Mouse (Mus musculus) lung, postnatal 0 days (tissue): ENCODE results near the gene Aldh8a1.

ENCODE experiments used
- CTCF ChIP-seq: IDR thresholded peaks from 2 replicates; pipeline ENCODE4 v1.5.1; 2016; ENCODE audit warnings: antibody characterized with exemption, mild to moderate bottlenecking
- EP300 ChIP-seq: IDR thresholded peaks from 2 replicates; pipeline ENCODE4 v1.6.1; 2016; ENCODE audit warnings: antibody characterized with exemption, mild to moderate bottlenecking, control low read depth

GRCm38 (mm10) chr10:21327605-21328135 lies 49.4 kb upstream of the Aldh8a1 start:
- TF ChIP-seq CTCF (no peak), EP300 (no peak)
